Mouse (Mus musculus): ENCODE results near the gene Mfsd4b5.

DNA sequence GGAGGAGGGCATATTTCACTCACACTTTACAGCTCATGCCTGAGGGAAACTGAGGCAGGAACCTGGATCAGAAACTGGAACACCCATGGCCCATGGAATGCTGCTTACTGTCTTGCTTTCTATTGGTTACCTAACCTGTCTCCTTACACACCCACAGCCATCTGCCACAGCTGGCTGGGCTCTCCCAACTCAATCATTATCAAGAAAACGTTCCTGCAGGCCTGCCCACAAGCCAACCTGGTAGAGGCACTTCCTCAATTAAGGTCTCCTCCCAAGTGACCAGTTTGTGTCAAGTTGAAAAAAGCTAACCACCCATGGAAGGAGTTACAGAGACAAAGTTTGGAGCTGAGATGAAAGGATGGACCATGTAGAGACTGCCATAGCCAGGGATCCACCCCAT is 24.5 kb downstream of the Mfsd4b5 start:
- TF ChIP-seq CTCF (IDR thresholded peaks at IDR 0.05; ENCODE audit: extremely low read depth, insufficient read depth, low read length), result no peak
- TF ChIP-seq POLR2A (IDR thresholded peaks at IDR 0.05; ENCODE audit: extremely low read depth, insufficient read depth, low read length), result no peak

Data from cortical plate, adult 2 months (tissue).